Mouse (Mus musculus) stomach, embryonic 15.5 days (tissue): ENCODE data around the gene Dnajc5. TPM values are rescaled to one million over a fixed set of nuclear protein-coding genes. Genes with fewer than 3 reads are reported as not detected.

ENCODE experiments used
- ATAC-seq: fragments of 200-750 bp; cut with Nextera tagmentation; 2 replicates; pipeline ENCODE4 v1.8.0; 2017; ENCODE audit warnings: low read depth, moderate number of reproducible peaks, moderate TSS enrichment; ENCODE audit not compliant: insufficient read depth, low FRiP score
- H3K27ac ChIP-seq: fragments of 300-500 bp; sonication (generic); 2 replicates; pipeline ENCODE4 v1.5.1; 2015; ENCODE audit warnings: mild to moderate bottlenecking, inconsistent platforms
- H3K27me3 ChIP-seq: fragments of 300-500 bp; sonication (generic); replicated peaks from 2 replicates; pipeline ENCODE4 v1.6.1; 2015; ENCODE audit warnings: inconsistent platforms
- H3K36me3 ChIP-seq: fragments of 300-500 bp; sonication (generic); 2 replicates; pipeline ENCODE4 v1.6.1; 2015; ENCODE audit warnings: inconsistent platforms
- H3K4me1 ChIP-seq: fragments of 300-500 bp; sonication (generic); 2 replicates; pipeline ENCODE4 v1.6.1; 2015; ENCODE audit warnings: inconsistent platforms
- H3K4me2 ChIP-seq: fragments of 300-500 bp; sonication (generic); 2 replicates; pipeline ENCODE4 v1.6.1; 2015; ENCODE audit warnings: mild to moderate bottlenecking, inconsistent platforms
- H3K4me3 ChIP-seq: fragments of 300-500 bp; sonication (generic); replicated peaks from 2 replicates; pipeline ENCODE4 v1.5.1; 2015; ENCODE audit warnings: inconsistent platforms
- H3K9ac ChIP-seq: fragments of 300-500 bp; sonication (generic); 2 replicates; pipeline ENCODE4 v1.6.1; 2015; ENCODE audit warnings: inconsistent platforms
- H3K9me3 ChIP-seq: fragments of 300-500 bp; sonication (generic); 2 replicates; pipeline ENCODE4 v1.6.1; 2016; ENCODE audit warnings: inconsistent platforms
- WGBS: fragments of 180-500 bp; shearing (Covaris S2); methylation state at CpG from one replicate; pipeline ENCODE4 v1.1.7; 2015; 5-methylcytosine and 5-hydroxymethylcytosine counted together
- polyA plus RNA-seq: library from polyadenylated mRNA; unstranded; fragments of >200 nt; fragmentation: Nextera tagmentation; extraction: Ambion mirVana; gene quantifications from 2 replicates; pipeline ENCODE4 v1.2.1, GENCODE M21; 2015

The Dnajc5 gene
- polyA plus RNA-seq, 1 experiment from 2014 or later = 76.4 TPM

GRCm38 (mm10) chr2:181576613-181577012 is 56.3 kb downstream of the Dnajc5 start:
- WGBS = 78% methylated on average over 2 of the region's 2 CpGs
- Histone ChIP-seq H3K4me3 (no peak overlapping the region), H3K9me3 (no peaks in the 10 kb centered on the region), H3K36me3 (peaks cover 6% of the 10 kb centered on the region; the same call in 1 of the 2 replicates), H3K9ac (no peak overlapping the region), H3K27ac (no peak overlapping the region), H3K4me1 (peaks cover 31% of the 10 kb centered on the region), H3K27me3 (no peaks in the 10 kb centered on the region), H3K4me2 (no peak overlapping the region)
- ATAC-seq = no peak

GRCm38 (mm10) chr2:181577126-181577525 is 56.8 kb downstream of the Dnajc5 start:
- H3K9me3 ChIP-seq = no peaks in the 10 kb centered on the region
- peaks cover 31% of the 10 kb centered on the region for H3K4me1 ChIP-seq
- 56% methylated on average over 2 of the region's 2 CpGs for WGBS
- ATAC-seq = no peak
- H3K27ac ChIP-seq = no peak overlapping the region
- H3K36me3 ChIP-seq = peaks cover 6% of the 10 kb centered on the region; the same call in 1 of the 2 replicates
- H3K4me3 ChIP-seq = no peak overlapping the region
- H3K4me2 ChIP-seq = no peak overlapping the region
- no peak overlapping the region for H3K9ac ChIP-seq
- no peaks in the 10 kb centered on the region for H3K27me3 ChIP-seq

- H3K27me3 ChIP-seq = no peaks in the 10 kb centered on the region
- H3K9ac ChIP-seq = no peak overlapping the region
- no peak overlapping the region for H3K27ac ChIP-seq
- no peak for ATAC-seq
- peaks cover 31% of the 10 kb centered on the region for H3K4me1 ChIP-seq
- WGBS = 70% methylated on average over 7 of the region's 7 CpGs
- H3K4me2 ChIP-seq = no peak overlapping the region
- no peaks in the 10 kb centered on the region for H3K9me3 ChIP-seq
- 0 out of 2 replicates have a peak, but pooled peaks cover under 1% of the 10 kb centered on the region for H3K36me3 ChIP-seq
- H3K4me3 ChIP-seq = no peak overlapping the region
Observed at GRCm38 (mm10) chr2:181577981-181578581, 57.8 kb downstream of the Dnajc5 start.

GRCm38 (mm10) chr2:181578790-181579618 is 58.7 kb downstream of the Dnajc5 start:
- Histone ChIP-seq H3K27ac (no peak overlapping the region), H3K9me3 (no peaks in the 10 kb centered on the region), H3K9ac (no peak overlapping the region), H3K36me3 (peaks cover 2% of the 10 kb centered on the region; the same call in 1 of the 2 replicates), H3K4me1 (peaks cover 31% of the 10 kb centered on the region), H3K4me3 (no peak overlapping the region), H3K27me3 (no peaks in the 10 kb centered on the region), H3K4me2 (no peak overlapping the region)
- 28% methylated on average over 5 of the region's 5 CpGs for WGBS
- ATAC-seq = no peak

- no peak overlapping the region for H3K27ac ChIP-seq
- no peak overlapping the region for H3K9ac ChIP-seq
- no peak overlapping the region for H3K4me3 ChIP-seq
- 77% methylated on average over 1 of the region's 1 CpGs for WGBS
- ATAC-seq = no peak
- H3K36me3 ChIP-seq = peaks cover 8% of the 10 kb centered on the region
- H3K4me1 ChIP-seq = peaks cover 31% of the 10 kb centered on the region
- H3K27me3 ChIP-seq = no peaks in the 10 kb centered on the region
- no peaks in the 10 kb centered on the region for H3K9me3 ChIP-seq
- no peak overlapping the region for H3K4me2 ChIP-seq
Observed at GRCm38 (mm10) chr2:181579681-181580080, 59.4 kb downstream of the Dnajc5 start.

- 77% methylated on average over 5 of the region's 5 CpGs for WGBS
- peak overlapping the region; percentile 95 for H3K27ac ChIP-seq
- peaks cover 13% of the 10 kb centered on the region for H3K36me3 ChIP-seq
- H3K9me3 ChIP-seq = no peaks in the 10 kb centered on the region
- H3K4me1 ChIP-seq = peaks cover 31% of the 10 kb centered on the region
- H3K9ac ChIP-seq = peak overlapping the region; percentile 37
- H3K27me3 ChIP-seq = no peaks in the 10 kb centered on the region
- ATAC-seq = no peak
- H3K4me3 ChIP-seq = peak overlapping the region; percentile 72
- peak overlapping the region; percentile 91 for H3K4me2 ChIP-seq
Observed at GRCm38 (mm10) chr2:181580131-181580772, 60.0 kb downstream of the Dnajc5 start.

- H3K36me3 ChIP-seq = peaks cover 20% of the 10 kb centered on the region
- ATAC-seq = peak; percentile 80
- peak overlapping the region; percentile 91 for H3K4me2 ChIP-seq
- WGBS = under 1% methylated on average over 11 of the region's 11 CpGs
- H3K4me1 ChIP-seq = peaks cover 31% of the 10 kb centered on the region
- no peaks in the 10 kb centered on the region for H3K9me3 ChIP-seq
- H3K27me3 ChIP-seq = no peaks in the 10 kb centered on the region
- H3K27ac ChIP-seq = peak overlapping the region; percentile 95
- H3K9ac ChIP-seq = peak overlapping the region; percentile 82
- peak overlapping the region; percentile 72 for H3K4me3 ChIP-seq
Observed at GRCm38 (mm10) chr2:181581016-181581401, 60.7 kb downstream of the Dnajc5 start.

- no peaks in the 10 kb centered on the region for H3K9me3 ChIP-seq
- H3K27ac ChIP-seq = peak overlapping the region; percentile 95
- peak overlapping the region; percentile 72 for H3K4me3 ChIP-seq
- peaks cover 31% of the 10 kb centered on the region for H3K4me1 ChIP-seq
- ATAC-seq = peak; percentile 82
- H3K4me2 ChIP-seq = peak overlapping the region; percentile 91
- H3K9ac ChIP-seq = peak overlapping the region; percentile 82
- H3K36me3 ChIP-seq = peaks cover 26% of the 10 kb centered on the region
- WGBS = under 1% methylated on average over 49 of the region's 49 CpGs
- H3K27me3 ChIP-seq = no peaks in the 10 kb centered on the region
Observed at GRCm38 (mm10) chr2:181581402-181582120, 61.3 kb downstream of the Dnajc5 start.

GRCm38 (mm10) chr2:181582358-181582757 is 62.1 kb downstream of the Dnajc5 start:
- ATAC-seq = no peak
- Histone ChIP-seq H3K27me3 (no peaks in the 10 kb centered on the region), H3K4me2 (peak overlapping the region; percentile 91; the same call in 1 of the 2 replicates), H3K9ac (no peak overlapping the region), H3K4me3 (peak overlapping the region; percentile 72; the same call in 1 of the 2 replicates), H3K4me1 (peaks cover 31% of the 10 kb centered on the region), H3K27ac (peak overlapping the region; percentile 95; the same call in 1 of the 2 replicates), H3K36me3 (peaks cover 32% of the 10 kb centered on the region), H3K9me3 (no peaks in the 10 kb centered on the region)
- 82% methylated on average over 2 of the region's 2 CpGs for WGBS

GRCm38 (mm10) chr2:181582939-181583338 is 62.7 kb downstream of the Dnajc5 start:
- Histone ChIP-seq H3K27me3 (no peaks in the 10 kb centered on the region), H3K4me2 (no peak overlapping the region), H3K27ac (0 out of 2 replicates have a peak overlapping the region, but pooled peaks have one; percentile 95), H3K4me3 (no peak overlapping the region), H3K9ac (no peak overlapping the region), H3K36me3 (peaks cover 37% of the 10 kb centered on the region), H3K9me3 (no peaks in the 10 kb centered on the region), H3K4me1 (peaks cover 29% of the 10 kb centered on the region)
- WGBS = 74% methylated on average over 1 of the region's 1 CpGs
- ATAC-seq = no peak

- Histone ChIP-seq H3K4me3 (no peak overlapping the region), H3K36me3 (peaks cover 44% of the 10 kb centered on the region), H3K27ac (no peak overlapping the region), H3K9ac (no peak overlapping the region), H3K9me3 (no peaks in the 10 kb centered on the region), H3K27me3 (no peaks in the 10 kb centered on the region), H3K4me2 (no peak overlapping the region), H3K4me1 (peaks cover 22% of the 10 kb centered on the region)
- ATAC-seq = no peak
- 95% methylated on average over 3 of the region's 3 CpGs for WGBS
Observed at GRCm38 (mm10) chr2:181583460-181584257, 63.4 kb downstream of the Dnajc5 start.
